Mouse (Mus musculus) CH12.LX (cell line): ENCODE measurements around the gene Catip.

Experiments used
- CTCF ChIP-seq, 2 experiments: IDR thresholded peaks in 1 of 2; conservative IDR thresholded peaks in 1 of 2; 2 replicates each; pipeline ENCODE4 v1.5.1; 2011 to 2012; ENCODE audit warnings: low read depth in 2 of 2, low read length in 2 of 2, improper control_type of control experiment in 1 of 2, inconsistent platforms in 1 of 2, mild to moderate bottlenecking in 1 of 2, moderate library complexity in 1 of 2
- EP300 ChIP-seq: IDR thresholded peaks from 2 replicates; pipeline ENCODE4 v1.6.1; 2011; ENCODE audit warnings: low read length, improper control_type of control experiment
- GABPA ChIP-seq: IDR thresholded peaks from 2 replicates; pipeline ENCODE4 v1.6.1; 2012; ENCODE audit warnings: low read depth, low read length, improper control_type of control experiment, inconsistent platforms; ENCODE audit not compliant: insufficient replicate concordance
- HCFC1 ChIP-seq: IDR thresholded peaks from 2 replicates; pipeline ENCODE4 v1.6.1; 2012; ENCODE audit warnings: low read depth, mild to moderate bottlenecking, inconsistent platforms, low read length, improper control_type of control experiment
- KAT2A ChIP-seq: IDR thresholded peaks from 2 replicates; pipeline ENCODE4 v1.6.1; 2012; ENCODE audit warnings: low read length, improper control_type of control experiment, inconsistent platforms; ENCODE audit not compliant: insufficient replicate concordance
- MAZ ChIP-seq: IDR thresholded peaks from 2 replicates; pipeline ENCODE4 v1.6.1; 2012; ENCODE audit warnings: low read depth, mild to moderate bottlenecking, inconsistent platforms, low read length, improper control_type of control experiment, moderate library complexity
- NELFE ChIP-seq: IDR thresholded peaks from 2 replicates; pipeline ENCODE4 v1.6.1; 2011; ENCODE audit warnings: low read depth, low read length, improper control_type of control experiment
- POLR2A ChIP-seq: IDR thresholded peaks from 2 replicates; pipeline ENCODE4 v1.6.1; 2011; ENCODE audit warnings: low read depth, mild to moderate bottlenecking, improper control_type of control experiment, low read length
- UBTF ChIP-seq: IDR thresholded peaks from 2 replicates; pipeline ENCODE4 v1.6.1; 2012; ENCODE audit warnings: low read depth, mild to moderate bottlenecking, inconsistent platforms, low read length, improper control_type of control experiment, moderate library complexity
- USF1 ChIP-seq: IDR thresholded peaks from 2 replicates; pipeline ENCODE4 v1.6.1; 2014; ENCODE audit warnings: low read depth, mild to moderate bottlenecking, inconsistent platforms, low read length, improper control_type of control experiment
- ZMIZ1 ChIP-seq: IDR thresholded peaks from 2 replicates; pipeline ENCODE4 v1.6.1; 2012; ENCODE audit warnings: low read depth, mild to moderate bottlenecking, inconsistent platforms, low read length, improper control_type of control experiment

DNA sequence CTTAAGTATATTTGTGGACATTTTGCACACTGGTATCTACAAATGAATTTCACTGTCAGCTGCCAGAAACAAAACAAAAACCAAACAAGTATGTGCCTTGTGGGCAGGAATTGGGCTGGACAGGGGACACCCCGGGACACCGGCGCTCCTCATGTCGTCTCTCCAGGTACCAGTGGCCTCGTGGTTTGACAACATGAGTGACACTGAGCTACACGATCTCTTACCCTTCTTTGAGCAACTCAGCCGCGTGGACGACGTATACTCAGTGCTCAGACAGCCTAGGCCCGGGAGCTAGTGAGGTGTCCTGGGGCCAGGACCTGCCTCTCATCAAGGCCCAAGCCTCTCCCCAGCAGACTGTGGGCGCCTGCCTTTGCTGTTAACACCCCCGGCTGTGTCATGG is 33.4 kb downstream of the Catip start:
- TF ChIP-seq CTCF (conservative IDR thresholded peaks at IDR 0.05 in 1 of 2, IDR thresholded peaks at IDR 0.05 in 1 of 2; ENCODE audit: low read depth in 2 of 2, low read length in 2 of 2) (no peak), ZMIZ1 (no peak), POLR2A (no peak), HCFC1 (no peak), GABPA (no peak), MAZ (no peak), UBTF (no peak), KAT2A (no peak), EP300 (no peak), USF1 (no peak), NELFE (no peak)
